Mouse (Mus musculus) G1E (cell line): ENCODE measurements around the gene Phgr1. TPM values are rescaled to one million over a fixed set of nuclear protein-coding genes. Genes with fewer than 3 reads are reported as not detected.

Experiments
- ATAC-seq: 2 replicates; pipeline ENCODE4 v1.8.0; 2016; ENCODE audit warnings: mild to moderate bottlenecking; ENCODE audit not compliant: insufficient number of reproducible peaks, poor library complexity, low FRiP score, severe bottlenecking; ENCODE audit errors: extremely low read depth
- DNase-seq: peaks from one replicate; pipeline ENCODE4 v3.0.0; 2012; ENCODE audit warnings: low spot score
- H3K27me3 ChIP-seq: 2 replicates; pipeline ENCODE4 v1.6.1; 2012; ENCODE audit warnings: mild to moderate bottlenecking, low read length, inconsistent platforms; ENCODE audit not compliant: insufficient read depth
- H3K36me3 ChIP-seq: replicated peaks from 2 replicates; pipeline ENCODE3; 2012; ENCODE audit warnings: mild to moderate bottlenecking, inconsistent platforms
- H3K4me1 ChIP-seq: 2 replicates; pipeline ENCODE4 v1.6.1; 2012; ENCODE audit warnings: low read depth, low read length, inconsistent platforms, mixed read lengths; ENCODE audit not compliant: insufficient read depth
- H3K4me3 ChIP-seq: 2 replicates; pipeline ENCODE4 v1.5.1; 2012; ENCODE audit warnings: low read depth, mild to moderate bottlenecking, inconsistent platforms, low read length, moderate library complexity, mixed read lengths
- H3K9me3 ChIP-seq: replicated peaks from 2 replicates; pipeline ENCODE4 v1.6.1; 2012; ENCODE audit warnings: inconsistent platforms
- CTCF ChIP-seq: IDR thresholded peaks from 2 replicates; pipeline ENCODE4 v1.5.1; 2012; ENCODE audit warnings: low read depth, low read length, inconsistent platforms, mixed read lengths
- GATA1 ChIP-seq: IDR thresholded peaks from 2 replicates; pipeline ENCODE4 v1.6.1; 2012; ENCODE audit warnings: borderline replicate concordance, low read length, inconsistent platforms, mixed read lengths
- GATA2 ChIP-seq: IDR thresholded peaks from 2 replicates; pipeline ENCODE4 v1.6.1; 2012; ENCODE audit warnings: low read depth, low read length, inconsistent platforms, borderline replicate concordance
- POLR2AphosphoS5 ChIP-seq: IDR thresholded peaks from 2 replicates; pipeline ENCODE4 v1.6.1; 2012; ENCODE audit warnings: low read depth, low read length, inconsistent platforms; ENCODE audit not compliant: insufficient replicate concordance
- TAL1 ChIP-seq: conservative IDR thresholded peaks from 2 replicates; pipeline ENCODE4 v1.6.1; 2012; ENCODE audit warnings: low read depth, low read length, inconsistent platforms, mixed read lengths
- polyA plus RNA-seq: library from polyadenylated mRNA; stranded (reverse); fragments of >175 nt; gene quantifications from 2 replicates; pipeline ENCODE4 v1.2.3, GENCODE M21; 2012
- total RNA-seq, 2 experiments: library from RNA; stranded (forward) in 1 of 2; stranded (reverse) in 1 of 2; fragments of 200-1000 nt in 1 of 2; fragments of >200 nt in 1 of 2; fragmentation: Nextera tagmentation in 1 of 2; gene quantifications; 2 replicates each; pipeline ENCODE4 v1.2.3; 2014 to 2017

The Phgr1 gene
- total and polyA plus RNA-seq, 3 experiments, result not detected

DNA sequence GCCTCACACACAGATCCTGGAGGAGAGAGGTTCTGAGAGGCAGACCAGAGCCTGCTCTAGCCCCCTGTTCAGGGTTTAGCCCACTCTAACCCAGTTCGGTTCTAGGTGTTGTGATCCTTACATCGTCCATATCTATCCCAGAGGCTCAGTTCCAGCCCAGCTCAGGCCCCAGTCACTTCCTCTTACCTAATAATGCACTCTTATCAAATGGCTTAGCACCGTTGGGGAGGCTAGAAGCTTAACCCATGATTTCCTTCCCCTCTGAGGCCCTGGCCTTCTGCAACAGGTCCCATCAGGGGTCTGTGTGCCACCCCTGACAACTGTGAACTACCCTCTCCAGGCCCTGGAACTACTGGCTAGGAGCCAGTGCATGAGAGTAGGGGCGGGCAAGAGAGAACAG, 43.4 kb upstream of the Phgr1 start:
- H3K4me1 ChIP-seq, result peaks cover 2% of the 10 kb centered on the region; the same call in 1 of the 2 replicates
- ATAC-seq, result 0 out of 2 replicates have a peak, but pooled peaks have one; percentile 11
- no peaks in the 10 kb centered on the region for H3K9me3 ChIP-seq
- DNase-seq, result no peak
- no peak overlapping the region for H3K4me3 ChIP-seq
- H3K27me3 ChIP-seq, result peaks cover 64% of the 10 kb centered on the region
- no peaks in the 10 kb centered on the region for H3K36me3 ChIP-seq
- TF ChIP-seq TAL1, result no peak
- no peak for TF ChIP-seq GATA2
- no peak for TF ChIP-seq POLR2AphosphoS5
- TF ChIP-seq CTCF, result no peak
- no peak for TF ChIP-seq GATA1

DNA sequence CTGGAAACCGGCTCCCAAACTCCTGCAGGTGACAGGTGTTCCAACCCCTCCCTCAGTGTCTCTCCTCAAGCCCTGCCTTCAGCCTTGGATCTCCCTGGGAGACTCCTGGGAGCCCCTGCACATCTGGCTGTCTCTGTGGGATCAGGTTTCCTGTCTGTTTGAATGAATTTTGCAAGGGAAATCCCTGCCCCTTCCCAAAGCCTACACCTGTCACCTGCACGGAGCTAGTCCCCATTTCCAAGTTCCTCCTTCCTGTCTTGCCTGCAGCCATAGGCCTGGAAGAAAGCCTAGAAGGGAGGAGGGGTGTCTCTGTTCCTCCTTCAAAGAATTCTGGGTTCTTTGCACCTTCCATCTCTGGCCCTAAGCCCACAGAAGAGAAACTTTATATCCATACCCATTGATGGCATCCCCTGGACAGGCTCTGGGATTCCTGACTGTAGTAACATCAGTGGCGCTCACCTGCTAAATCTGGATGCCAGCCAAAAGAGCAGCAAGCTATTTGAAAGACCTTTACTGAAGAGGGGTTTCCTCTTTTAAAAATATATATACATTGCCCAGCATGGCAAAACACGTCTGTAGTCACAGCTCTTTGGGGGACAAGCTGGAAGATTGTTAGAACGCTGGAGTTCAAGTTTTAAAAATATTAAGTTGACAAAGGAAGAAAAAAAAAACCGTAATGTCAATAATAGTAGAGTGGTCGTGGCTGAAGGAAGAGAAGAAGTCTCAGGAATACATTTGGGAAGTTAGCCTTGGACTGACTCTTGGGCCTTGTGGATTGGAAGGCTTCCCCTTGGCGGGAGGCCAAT, 42.5 kb upstream of the Phgr1 start:
- DNase-seq (no peak), ATAC-seq (no peak)
- H3K4me1 ChIP-seq, result peaks cover 2% of the 10 kb centered on the region; the same call in 1 of the 2 replicates
- no peak overlapping the region for H3K4me3 ChIP-seq
- peaks cover 63% of the 10 kb centered on the region for H3K27me3 ChIP-seq
- TF ChIP-seq CTCF (no peak), TAL1 (no peak), GATA2 (no peak), GATA1 (no peak), POLR2AphosphoS5 (no peak)
- no peaks in the 10 kb centered on the region for H3K36me3 ChIP-seq
- no peaks in the 10 kb centered on the region for H3K9me3 ChIP-seq

GRCm38 (mm10) chr2:118730622-118730915, 42.0 kb upstream of the Phgr1 start:
- peaks cover 58% of the 10 kb centered on the region for H3K27me3 ChIP-seq
- ATAC-seq (0 out of 2 replicates have a peak, but pooled peaks have one; percentile 28), DNase-seq (peak; percentile 27)
- no peaks in the 10 kb centered on the region for H3K36me3 ChIP-seq
- no peaks in the 10 kb centered on the region for H3K9me3 ChIP-seq
- H3K4me1 ChIP-seq, result peaks cover 2% of the 10 kb centered on the region; the same call in 1 of the 2 replicates
- H3K4me3 ChIP-seq, result no peak overlapping the region
- 0 out of 2 replicates have a peak, but pooled peaks have one; percentile 10 for TF ChIP-seq CTCF
- no peak for TF ChIP-seq GATA2
- TF ChIP-seq TAL1, result no peak
- no peak for TF ChIP-seq POLR2AphosphoS5

DNA sequence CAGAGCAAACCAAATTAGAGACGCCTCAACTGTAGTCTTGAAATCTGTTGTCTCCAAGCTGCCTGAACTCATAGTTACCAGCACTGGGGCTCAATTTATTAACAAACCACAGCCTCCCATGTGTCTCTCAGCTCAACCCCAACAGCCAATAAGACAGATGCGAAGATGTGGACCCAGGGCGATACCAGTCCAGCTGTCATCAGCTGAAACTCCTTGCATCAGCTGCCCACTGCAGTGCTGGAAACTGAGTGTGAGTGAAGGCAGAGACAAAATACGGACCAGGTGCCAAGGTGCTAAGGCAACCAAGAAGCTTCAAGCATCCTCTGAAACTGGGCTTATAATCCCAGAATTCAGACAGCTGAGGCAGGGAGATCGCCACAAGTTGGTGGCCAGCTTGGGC, 40.6 kb upstream of the Phgr1 start:
- Histone ChIP-seq H3K27me3 (peaks cover 55% of the 10 kb centered on the region), H3K36me3 (no peaks in the 10 kb centered on the region), H3K9me3 (no peaks in the 10 kb centered on the region), H3K4me3 (no peak overlapping the region), H3K4me1 (peaks cover 2% of the 10 kb centered on the region; the same call in 1 of the 2 replicates)
- no peak for ATAC-seq
- no peak for DNase-seq
- no peak for TF ChIP-seq GATA1
- no peak for TF ChIP-seq POLR2AphosphoS5
- TF ChIP-seq GATA2, result no peak
- no peak for TF ChIP-seq TAL1
- TF ChIP-seq CTCF, result no peak

DNA sequence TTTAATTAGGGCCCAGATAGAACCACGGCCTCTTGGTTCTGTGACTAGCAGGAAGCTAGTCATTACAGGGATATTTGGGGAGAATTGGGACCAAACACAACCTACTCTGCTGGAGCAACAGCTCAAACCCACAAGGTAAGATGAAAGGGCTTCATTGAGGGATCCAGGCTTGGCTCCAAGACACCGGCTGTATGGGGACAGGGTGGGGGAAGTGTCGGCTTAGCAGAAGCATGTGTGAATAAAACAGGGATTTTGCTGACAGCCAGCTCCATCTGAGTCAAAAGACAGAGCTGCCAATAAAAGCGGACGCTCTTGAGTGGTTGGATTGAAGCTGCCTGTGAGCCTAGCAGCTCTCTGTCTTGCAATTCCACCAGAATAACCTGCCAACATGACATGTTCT, 39.2 kb upstream of the Phgr1 start:
- no peak overlapping the region for H3K4me3 ChIP-seq
- H3K9me3 ChIP-seq, result no peaks in the 10 kb centered on the region
- ATAC-seq, result no peak
- TF ChIP-seq GATA1 (no peak), TAL1 (no peak), POLR2AphosphoS5 (no peak), CTCF (no peak), GATA2 (no peak)
- no peak for DNase-seq
- peaks cover 2% of the 10 kb centered on the region; the same call in 1 of the 2 replicates for H3K4me1 ChIP-seq
- no peaks in the 10 kb centered on the region for H3K36me3 ChIP-seq
- peaks cover 42% of the 10 kb centered on the region for H3K27me3 ChIP-seq

- Histone ChIP-seq H3K36me3 (no peaks in the 10 kb centered on the region), H3K4me1 (peaks cover 25% of the 10 kb centered on the region), H3K9me3 (no peaks in the 10 kb centered on the region), H3K27me3 (peaks cover 14% of the 10 kb centered on the region), H3K4me3 (no peak overlapping the region)
- TF ChIP-seq GATA1, result no peak
- no peak for TF ChIP-seq TAL1
- TF ChIP-seq CTCF, result no peak
- TF ChIP-seq POLR2AphosphoS5, result no peak
- no peak for TF ChIP-seq GATA2
- no peak for ATAC-seq
- DNase-seq, result no peak
These were observed 32.2 kb upstream of the Phgr1 start for GRCm38 (mm10) chr2:118740341-118740740.
